Mouse (Mus musculus) layer of hippocampus, adult 2 months (tissue): ENCODE measurements around the gene Olfr365. TPM values are rescaled to one million over a fixed set of nuclear protein-coding genes. Genes with fewer than 3 reads are reported as not detected.

Source experiments
- DNase-seq, 2 experiments: peaks; one replicate each; pipeline ENCODE4 v3.0.0; 2022; ENCODE audit warnings: low spot score in 2 of 2
- H3K27ac ChIP-seq: fragments of 200-600 bp; 2 replicates; pipeline ENCODE4 v1.8.1; 2022
- H3K4me3 ChIP-seq: fragments of 200-600 bp; 2 replicates; pipeline ENCODE4 v1.8.1; 2022; ENCODE audit warnings: mild to moderate bottlenecking
- CTCF ChIP-seq: fragments of 200-600 bp; conservative IDR thresholded peaks from 2 replicates; pipeline ENCODE4 v1.8.1; 2022; ENCODE audit warnings: antibody characterized with exemption, mild to moderate bottlenecking, moderate library complexity
- long read RNA-seq, 2 experiments: library from polyadenylated mRNA; stranded (forward); transcript quantifications; one replicate each; pipeline ENCODE4 v2.0.0; 2021; ENCODE audit warnings: borderline mapping rate in 2 of 2
- total RNA-seq, 2 experiments: library from RNA; stranded (reverse); gene quantifications; 2 replicates each; pipeline ENCODE4 v1.2.3; 2021

Gene Olfr365
- total RNA-seq: under 1 TPM in 1 of 2 experiments, not detected in 1; 0.08 TPM
- long read RNA-seq, experiment 1: 0 reads
- long read RNA-seq, experiment 2: 0 reads

- H3K4me3 ChIP-seq: no peak within 1 kb of the TSS
- H3K27ac ChIP-seq: no peak within 1 kb of the TSS
- no peak for TF ChIP-seq CTCF
- DNase-seq: no peak
Observed at GRCm38 (mm10) chr2:37187898-37188297, at the start of gene Olfr365. Gene Olfr365, plus strand, starts transcription at chr2:37188198.

GRCm38 (mm10) chr2:37139022-37139421 is 49.0 kb upstream of the Olfr365 start, which contains the start of gene Olfr364-ps1:
Gene Olfr364-ps1, plus strand, starts transcription at chr2:37139322.
- DNase-seq: no peak
- H3K27ac ChIP-seq: no peak within 1 kb of the TSS
- H3K4me3 ChIP-seq: no peak within 1 kb of the TSS
- no peak for TF ChIP-seq CTCF

GRCm38 (mm10) chr2:37211274-37211673 is 23.3 kb downstream of the Olfr365 start, which contains the start of gene Olfr366:
Gene Olfr366, plus strand, starts transcription at chr2:37211574.
- TF ChIP-seq CTCF: no peak
- no peak for DNase-seq
- Histone ChIP-seq H3K4me3 (no peak within 1 kb of the TSS), H3K27ac (no peak within 1 kb of the TSS)

Other genes starting within 250 kb of the Olfr365 start
- gene Olfr357, start 194.4 kb upstream of the Olfr365 start, total RNA-seq: not detected
- gene Olfr358, start 178.9 kb upstream of the Olfr365 start, total RNA-seq: not detected
- gene Olfr360, start 122.5 kb upstream of the Olfr365 start, total RNA-seq: not detected
- gene Olfr361, start 98.9 kb upstream of the Olfr365 start, total RNA-seq: not detected
- gene Olfr362, start 70.3 kb upstream of the Olfr365 start, total RNA-seq: not detected
- gene Olfr364-ps1, start 48.9 kb upstream of the Olfr365 start, total RNA-seq: not detected
- not detected for gene Olfr366, start 23.4 kb downstream of the Olfr365 start, total RNA-seq
- not detected for gene Olfr368, start 138.3 kb downstream of the Olfr365 start, total RNA-seq
- 10 to 100 TPM; 26.1 to 31.3 TPM for gene Pdcl, start 171.1 kb downstream of the Olfr365 start, total RNA-seq
- gene Rc3h2, start 234.7 kb downstream of the Olfr365 start, total RNA-seq: 10 to 100 TPM; 85.9 to 91.9 TPM